Mouse (Mus musculus) spleen, adult 2 months (tissue): Measurements from ENCODE around the gene Dnal4.

Experiments
- CTCF ChIP-seq: fragments of 200-500 bp; IDR thresholded peaks from 2 replicates; pipeline ENCODE4 v1.5.1; 2011; ENCODE audit warnings: mild to moderate bottlenecking, inconsistent platforms; ENCODE audit not compliant: insufficient read depth, insufficient read length, insufficient replicate concordance; ENCODE audit errors: extremely low read depth
- POLR2A ChIP-seq: fragments of 200-500 bp; IDR thresholded peaks from 2 replicates; pipeline ENCODE4 v1.6.1; 2011; ENCODE audit warnings: low read depth, low read length, inconsistent platforms

DNA sequence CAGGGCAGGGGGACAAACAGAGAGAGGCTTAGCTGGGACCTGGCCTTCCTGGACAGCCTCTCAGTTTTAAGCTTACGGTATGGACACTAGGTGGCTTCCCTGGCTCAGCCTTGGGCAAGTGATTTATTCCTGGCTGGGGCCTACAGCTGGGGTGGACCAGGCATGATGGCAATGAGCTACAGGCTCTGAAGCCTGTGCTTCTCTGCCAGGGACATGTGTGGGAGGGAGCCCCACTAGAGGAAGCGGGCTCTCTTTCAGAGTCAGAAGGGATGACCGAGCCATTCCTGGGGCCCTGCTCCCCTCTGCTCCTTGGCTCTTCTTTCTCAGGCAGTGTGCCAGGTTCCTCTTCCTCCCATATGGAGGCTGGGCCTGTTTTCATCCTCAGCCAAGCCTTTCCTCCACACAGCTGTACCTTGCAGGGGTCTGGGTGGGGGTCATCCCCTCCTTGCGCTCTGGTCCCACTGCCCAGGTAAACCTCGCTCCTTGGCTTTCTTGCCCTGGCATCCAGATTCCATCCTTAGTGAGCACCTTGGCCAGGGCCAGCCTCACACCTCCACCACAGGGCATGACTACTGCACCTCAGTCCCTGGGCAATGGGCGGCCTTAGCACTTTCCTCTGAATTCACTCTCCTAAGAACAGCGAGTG lies 13.9 kb downstream of the Dnal4 start:
- TF ChIP-seq CTCF = no peak
- TF ChIP-seq POLR2A = no peak
